Mouse (Mus musculus): ENCODE data around the gene Mrpl50. TPM values are rescaled to one million over a fixed set of nuclear protein-coding genes. Genes with fewer than 3 reads are reported as not detected.

Gene Mrpl50
- total RNA-seq, 2 experiments from 2014 or later = 61.2 to 72.4 TPM

Other genes starting within 250 kb of the Mrpl50 start
- 1.7 TPM in 1 of 2 replicates, not detected in the other for gene Acnat2, start 112.9 kb downstream of the Mrpl50 start, total RNA-seq (2014; fragmentation: Nextera tagmentation)
- not detected in 2 replicates for gene Acnat2, start 112.9 kb downstream of the Mrpl50 start, total RNA-seq (2017)
- gene Acnat1, start 47.2 kb downstream of the Mrpl50 start, total RNA-seq (2014; fragmentation: Nextera tagmentation) = 0.72 TPM in 1 of 2 replicates, not detected in the other
- not detected in 2 replicates for gene Acnat1, start 47.2 kb downstream of the Mrpl50 start, total RNA-seq (2017)
- 0.40 TPM in 1 of 2 replicates, not detected in the other for gene Baat, start 14.5 kb downstream of the Mrpl50 start, total RNA-seq (2014; fragmentation: Nextera tagmentation)
- not detected in 2 replicates for gene Baat, start 14.5 kb downstream of the Mrpl50 start, total RNA-seq (2017)
- 10.4 and 10.8 TPM in 2 replicates for gene Zfp189, start 83 bp upstream of the Mrpl50 start, total RNA-seq (2014; fragmentation: Nextera tagmentation)
- 7.3 and 11.8 TPM in 2 replicates for gene Zfp189, start 83 bp upstream of the Mrpl50 start, total RNA-seq (2017)
- 0.30 TPM in 1 of 2 replicates, not detected in the other for gene Aldob, start 28.5 kb upstream of the Mrpl50 start, total RNA-seq (2014; fragmentation: Nextera tagmentation)
- not detected in 2 replicates for gene Aldob, start 28.5 kb upstream of the Mrpl50 start, total RNA-seq (2017)
- 1.7 and 2.1 TPM in 2 replicates for gene Tmem246, start 76.8 kb upstream of the Mrpl50 start, total RNA-seq (2014; fragmentation: Nextera tagmentation)
- gene Tmem246, start 76.8 kb upstream of the Mrpl50 start, total RNA-seq (2017) = 3.0 and 3.3 TPM in 2 replicates
- 62.2 and 66.1 TPM in 2 replicates for gene Rnf20, start 110.9 kb upstream of the Mrpl50 start, total RNA-seq (2014; fragmentation: Nextera tagmentation)
- 153 and 170 TPM in 2 replicates for gene Rnf20, start 110.9 kb upstream of the Mrpl50 start, total RNA-seq (2017)
- gene Ppp3r2, start 160.9 kb upstream of the Mrpl50 start, total RNA-seq (2014; fragmentation: Nextera tagmentation) = not detected in 2 replicates
- not detected in 2 replicates for gene Ppp3r2, start 160.9 kb upstream of the Mrpl50 start, total RNA-seq (2017)